Mouse (Mus musculus) small intestine, adult 10 weeks (tissue): Measurements from ENCODE around the gene 1810013L24Rik. TPM values are rescaled to one million over a fixed set of nuclear protein-coding genes. Genes with fewer than 3 reads are reported as not detected.

ENCODE experiments used
- polyA plus RNA-seq: library from polyadenylated mRNA; stranded (reverse); fragments of 350-450 nt; fragmentation: Illumina TruSeq; extraction: RNeasy Lipid Tissue Mini Kit (QIAGEN cat#74804); gene quantifications from one replicate; pipeline ENCODE4 v1.2.3, GENCODE M21; 2014; ENCODE audit warnings: low replicate concordance

1810013L24Rik gene
- 108 TPM for polyA plus RNA-seq

GRCm38 (mm10) chr16:8829564-8830359, at the start of gene 1810013L24Rik:
Gene 1810013L24Rik (plus strand): TSS chr16:8830100.

GRCm38 (mm10) chr16:8791949-8792557, 37.8 kb upstream of the 1810013L24Rik start, which contains the start of gene Usp7:
Gene Usp7 (minus strand): TSS chr16:8792308.

Other genes starting within 250 kb of the 1810013L24Rik start
- 440 TPM for gene Pmm2, start 192.4 kb upstream of the 1810013L24Rik start, polyA plus RNA-seq
- 6.7 TPM for gene Tmem186, start 192.4 kb upstream of the 1810013L24Rik start, polyA plus RNA-seq
- 9.1 TPM for gene Carhsp1, start 157.9 kb upstream of the 1810013L24Rik start, polyA plus RNA-seq
- gene Gm5767, start 149.3 kb upstream of the 1810013L24Rik start, polyA plus RNA-seq: not detected
- 194 TPM for gene Usp7, start 37.8 kb upstream of the 1810013L24Rik start, polyA plus RNA-seq